Mouse (Mus musculus) heart, postnatal 0 days (tissue): ENCODE results near the gene Itga5. TPM values are rescaled to one million over a fixed set of nuclear protein-coding genes. Genes with fewer than 3 reads are reported as not detected.

ENCODE experiments used
- ATAC-seq: fragments of 200-750 bp; cut with Nextera tagmentation; 2 replicates; pipeline ENCODE4 v1.8.0; 2017; ENCODE audit warnings: low read depth, moderate number of reproducible peaks, moderate library complexity; ENCODE audit not compliant: insufficient read depth
- DNase-seq: peaks from one replicate; pipeline ENCODE4 v3.0.0-alpha.2; 2016; ENCODE audit warnings: low spot score
- H3K27ac ChIP-seq: fragments of 300-500 bp; sonication (generic); 2 replicates; pipeline ENCODE4 v1.5.1; 2014; ENCODE audit warnings: low read depth, mild to moderate bottlenecking
- H3K27me3 ChIP-seq: fragments of 300-500 bp; sonication (generic); 2 replicates; pipeline ENCODE4 v1.6.1; 2014; ENCODE audit warnings: low read length, mixed read lengths; ENCODE audit not compliant: control insufficient read depth, insufficient read depth
- H3K36me3 ChIP-seq: fragments of 300-500 bp; sonication (generic); replicated peaks from 2 replicates; pipeline ENCODE4 v1.6.1; 2014; ENCODE audit warnings: low read length, mixed read lengths; ENCODE audit not compliant: control insufficient read depth, insufficient read depth
- H3K4me1 ChIP-seq: fragments of 300-500 bp; sonication (generic); 2 replicates; pipeline ENCODE4 v1.6.1; 2014; ENCODE audit warnings: antibody characterized with exemption; ENCODE audit not compliant: control insufficient read depth, insufficient read depth
- H3K4me2 ChIP-seq: fragments of 300-500 bp; sonication (generic); 2 replicates; pipeline ENCODE4 v1.6.1; 2014; ENCODE audit warnings: low read depth, mild to moderate bottlenecking, low read length, moderate library complexity
- H3K4me3 ChIP-seq: fragments of 300-500 bp; sonication (generic); 2 replicates; pipeline ENCODE4 v1.5.1; 2014; ENCODE audit warnings: low read depth, low read length
- H3K9ac ChIP-seq: fragments of 300-500 bp; sonication (generic); replicated peaks from 2 replicates; pipeline ENCODE4 v1.6.1; 2014; ENCODE audit warnings: low read depth, low read length, mixed read lengths
- H3K9me3 ChIP-seq: fragments of 300-500 bp; sonication (generic); replicated peaks from 2 replicates; pipeline ENCODE4 v1.6.1; 2016; ENCODE audit warnings: low read length; ENCODE audit not compliant: control insufficient read depth
- CTCF ChIP-seq: IDR thresholded peaks from 2 replicates; pipeline ENCODE4 v1.5.1; 2016; ENCODE audit warnings: antibody characterized with exemption, control low read depth, low read depth
- EP300 ChIP-seq: IDR thresholded peaks from 2 replicates; pipeline ENCODE4 v1.6.1; 2016; ENCODE audit warnings: antibody characterized with exemption, low read depth
- WGBS: fragments of 180-500 bp; shearing (Covaris S2); extraction: QIAGEN DNeasy Blood & Tissue Kit; methylation state at CpG from one replicate; pipeline ENCODE4 v1.1.7; 2014; 5-methylcytosine and 5-hydroxymethylcytosine counted together
- microRNA-seq: library from miRNA; unstranded; fragments of <30 nt; microRNA quantifications from one replicate; pipeline ENCODE4, GENCODE M21; 2016
- polyA plus RNA-seq: library from polyadenylated mRNA; unstranded; fragments of >200 nt; fragmentation: Nextera tagmentation; extraction: Ambion mirVana; gene quantifications from 2 replicates; pipeline ENCODE4 v1.2.1, GENCODE M21; 2015
- total RNA-seq: library from RNA; depleted of rRNA; stranded (reverse); fragments of >200 nt; gene quantifications from 2 replicates; pipeline ENCODE4 v1.2.3, GENCODE M21; 2014; ENCODE audit warnings: low replicate concordance; rRNA removed

Gene Itga5
- total and polyA plus RNA-seq, 2 experiments from 2014 or later, result 47.5 to 83.3 TPM

GRCm38 (mm10) chr15:103297313-103297712 is 69.2 kb downstream of the Itga5 start:
- ATAC-seq (no peak), DNase-seq (no peak)
- H3K4me2 ChIP-seq, result no peak overlapping the region
- H3K4me3 ChIP-seq, result no peak overlapping the region
- H3K9ac ChIP-seq, result no peak overlapping the region
- no peak for TF ChIP-seq CTCF
- no peak for TF ChIP-seq EP300
- WGBS, result 89% methylated on average over 6 of the region's 6 CpGs
- peaks cover 62% of the 10 kb centered on the region for H3K36me3 ChIP-seq
- no peak overlapping the region for H3K27ac ChIP-seq
- H3K27me3 ChIP-seq, result no peaks in the 10 kb centered on the region
- H3K4me1 ChIP-seq, result peaks cover 12% of the 10 kb centered on the region; the same call in 1 of the 2 replicates
- H3K9me3 ChIP-seq, result no peaks in the 10 kb centered on the region

DNA sequence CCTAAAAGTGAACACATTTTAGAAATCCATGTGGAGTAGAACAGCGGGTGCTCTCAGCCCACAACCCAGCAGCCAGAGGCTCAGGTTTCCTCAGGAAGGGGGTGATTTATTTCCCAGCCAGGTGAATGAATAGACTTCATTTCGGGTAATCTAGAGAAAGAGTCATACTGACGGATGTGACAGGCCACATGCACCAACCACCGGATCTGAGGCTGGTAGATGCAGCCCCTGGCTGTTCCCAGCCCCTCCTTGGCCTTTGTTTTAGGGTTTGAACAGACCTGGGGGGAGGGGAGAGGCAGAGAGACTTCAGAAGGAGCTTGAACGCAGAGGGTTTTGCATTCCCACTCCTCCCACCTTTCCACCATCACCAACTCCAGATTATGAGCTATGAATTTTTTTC is 70.7 kb downstream of the Itga5 start:
- Histone ChIP-seq H3K36me3 (peaks cover 73% of the 10 kb centered on the region), H3K27me3 (no peaks in the 10 kb centered on the region), H3K27ac (no peak overlapping the region), H3K4me3 (no peak overlapping the region), H3K9ac (no peak overlapping the region), H3K9me3 (no peaks in the 10 kb centered on the region), H3K4me2 (no peak overlapping the region), H3K4me1 (peaks cover 11% of the 10 kb centered on the region; the same call in 1 of the 2 replicates)
- DNase-seq, result no peak
- TF ChIP-seq EP300 (no peak), CTCF (no peak)
- ATAC-seq, result no peak
- WGBS, result 39% methylated on average over 5 of the region's 5 CpGs

- 95% methylated on average over 2 of the region's 2 CpGs for WGBS
- H3K36me3 ChIP-seq, result peaks cover 79% of the 10 kb centered on the region
- TF ChIP-seq CTCF (no peak), EP300 (no peak)
These were observed 71.9 kb downstream of the Itga5 start for GRCm38 (mm10) chr15:103294649-103295048.

More at GRCm38 (mm10) chr15:103294649-103295048, 71.9 kb downstream of the Itga5 start:
- ATAC-seq, result no peak
- H3K4me2 ChIP-seq, result no peak overlapping the region
- H3K9me3 ChIP-seq, result no peaks in the 10 kb centered on the region
- no peaks in the 10 kb centered on the region for H3K4me1 ChIP-seq
- H3K27me3 ChIP-seq, result no peaks in the 10 kb centered on the region
- no peak overlapping the region for H3K9ac ChIP-seq
- no peak for DNase-seq
- H3K27ac ChIP-seq, result no peak overlapping the region
- no peak overlapping the region for H3K4me3 ChIP-seq

Small RNAs within 50 kb of the gene (microRNA-seq; reads per million reads assigned to microRNA genes)
- gene Mir6963, result 1.8 reads per million, percentile 2 among the genes with 10 or more reads in this experiment

Other genes with a start within 250 kb of the Itga5 start
- gene Smug1, start 199.7 kb downstream of the Itga5 start, total RNA-seq, result 15.7 and 18.2 TPM in 2 replicates
- 10.0 and 10.1 TPM in 2 replicates for gene Smug1, start 199.7 kb downstream of the Itga5 start, polyA plus RNA-seq
- 54.1 and 81.6 TPM in 2 replicates for gene Cbx5, start 126.9 kb downstream of the Itga5 start, total RNA-seq
- gene Cbx5, start 126.9 kb downstream of the Itga5 start, polyA plus RNA-seq, result 41.5 and 42.1 TPM in 2 replicates
- gene Hnrnpa1, start 126.3 kb downstream of the Itga5 start, total RNA-seq, result 37.0 and 88.5 TPM in 2 replicates
- gene Hnrnpa1, start 126.3 kb downstream of the Itga5 start, polyA plus RNA-seq, result 260 and 284 TPM in 2 replicates
- gene Nfe2, start 108.4 kb downstream of the Itga5 start, total RNA-seq, result 1.9 and 2.5 TPM in 2 replicates
- 0.93 and 1.2 TPM in 2 replicates for gene Nfe2, start 108.4 kb downstream of the Itga5 start, polyA plus RNA-seq
- gene Copz1, start 94.0 kb downstream of the Itga5 start, total RNA-seq, result 109 and 117 TPM in 2 replicates
- 124 TPM in 2 replicates for gene Copz1, start 94.0 kb downstream of the Itga5 start, polyA plus RNA-seq
- gene Gpr84, start 56.2 kb downstream of the Itga5 start, total RNA-seq, result not detected in 2 replicates
- gene Gpr84, start 56.2 kb downstream of the Itga5 start, polyA plus RNA-seq, result 0.10 TPM in 1 of 2 replicates, not detected in the other
- 5.4 and 7.9 TPM in 2 replicates for gene Zfp385a, start 26.7 kb downstream of the Itga5 start, total RNA-seq
- 4.5 and 5.5 TPM in 2 replicates for gene Zfp385a, start 26.7 kb downstream of the Itga5 start, polyA plus RNA-seq
- 9.9 TPM in 1 of 2 replicates, not detected in the other for gene Gtsf1, start 63.7 kb upstream of the Itga5 start, total RNA-seq
- gene Gtsf1, start 63.7 kb upstream of the Itga5 start, polyA plus RNA-seq, result 11.4 and 13.7 TPM in 2 replicates
- not detected in 2 replicates for gene Gtsf2, start 81.7 kb upstream of the Itga5 start, total RNA-seq
- gene Gtsf2, start 81.7 kb upstream of the Itga5 start, polyA plus RNA-seq, result not detected in 2 replicates
- 1.7 and 3.4 TPM in 2 replicates for gene Nckap1l, start 87.0 kb upstream of the Itga5 start, total RNA-seq
- 0.93 and 0.97 TPM in 2 replicates for gene Nckap1l, start 87.0 kb upstream of the Itga5 start, polyA plus RNA-seq
- gene Pde1b, start 136.3 kb upstream of the Itga5 start, total RNA-seq, result 0.88 and 4.0 TPM in 2 replicates
- gene Pde1b, start 136.3 kb upstream of the Itga5 start, polyA plus RNA-seq, result 1.2 and 1.3 TPM in 2 replicates
- gene Ppp1r1a, start 171.2 kb upstream of the Itga5 start, total RNA-seq, result 8.4 and 25.2 TPM in 2 replicates
- gene Ppp1r1a, start 171.2 kb upstream of the Itga5 start, polyA plus RNA-seq, result 36.3 and 43.4 TPM in 2 replicates
- gene Glycam1, start 198.3 kb upstream of the Itga5 start, total RNA-seq, result not detected in 2 replicates
- not detected in 2 replicates for gene Glycam1, start 198.3 kb upstream of the Itga5 start, polyA plus RNA-seq